ENCODE assay signal across 12 mouse cellular contexts in genomic region chr7:101999461-102000151, GRCm38 (mm10). TPM values are rescaled to one million over a fixed set of nuclear protein-coding genes. Genes with fewer than 3 reads are reported as not detected.
DNase-seq lines count a peak whose midpoint lies in the region; ATAC-seq and TF ChIP-seq lines count a peak whose summit lies in the region.
"Had no signal": no experiment of that assay in that cellular context is flagged by ENCODE, and none has a peak within 500 bp of the region (broad histone marks: within the 10 kb centered on the region; RNA-seq: fewer than 3 reads in every experiment).

No protein-coding gene starts in this region.

- H3K36me3 ChIP-seq in hindbrain, embryonic 16.5 days (ENCODE audit: control insufficient read depth, insufficient read depth, low read length): peaks cover 68% of the 10 kb centered on the region
- H3K36me3 ChIP-seq in hindbrain, embryonic 12.5 days: peaks cover 97% of the 10 kb centered on the region
- peaks cover 98% of the 10 kb centered on the region for H3K36me3 ChIP-seq in neural tube, embryonic 13.5 days

- no peak for TF ChIP-seq POLR2A in olfactory bulb, adult 2 months (IDR thresholded peaks at IDR 0.05; ENCODE audit: insufficient read depth, low read depth, low read length)

- WGBS in hindbrain, embryonic 16.5 days: 82% methylated on average over 15 of the region's 15 CpGs
- WGBS in hindbrain, embryonic 12.5 days: 94% methylated on average over 15 of the region's 15 CpGs
- 80% methylated on average over 15 of the region's 15 CpGs for WGBS in neural tube, embryonic 13.5 days
- WGBS in olfactory bulb, adult 2 months: 80% methylated on average over 15 of the region's 15 CpGs

- H3K27ac ChIP-seq in hindbrain, embryonic 16.5 days (ENCODE audit: low read depth, low read length): peak overlapping the region; percentile 30; the same call in 1 of the 2 replicates
- no peak overlapping the region for H3K27ac ChIP-seq in hindbrain, embryonic 12.5 days
- H3K27ac ChIP-seq in neural tube, embryonic 13.5 days (replicated peaks): 0 out of 2 replicates have a peak overlapping the region, but pooled peaks have one; percentile 33
- H3K27ac ChIP-seq in olfactory bulb, adult 2 months (ENCODE audit: insufficient read depth, low read depth, low read length): peak overlapping the region; percentile 17; the same call in 1 of the 2 replicates

- H3K4me3 ChIP-seq in hindbrain, embryonic 16.5 days (ENCODE audit: low read length): no peak overlapping the region
- H3K4me3 ChIP-seq in hindbrain, embryonic 12.5 days: no peak overlapping the region
- H3K4me3 ChIP-seq in neural tube, embryonic 13.5 days: no peak overlapping the region
- H3K4me3 ChIP-seq in olfactory bulb, adult 2 months (ENCODE audit: insufficient read depth, low read depth, low read length): no peak overlapping the region
- H3K4me3 ChIP-seq: megakaryocyte, embryonic 14.5 days had no signal

- TF ChIP-seq CTCF in olfactory bulb, adult 2 months (IDR thresholded peaks at IDR 0.05; ENCODE audit: insufficient read depth, low read depth, low read length): no peak

- H3K27me3 ChIP-seq in hindbrain, embryonic 16.5 days (replicated peaks; ENCODE audit: control insufficient read depth, insufficient read depth, low read length): no peaks in the 10 kb centered on the region
- no peaks in the 10 kb centered on the region for H3K27me3 ChIP-seq in hindbrain, embryonic 12.5 days
- H3K27me3 ChIP-seq in neural tube, embryonic 13.5 days: no peaks in the 10 kb centered on the region
- H3K27me3 ChIP-seq: CH12.LX; megakaryocyte, embryonic 14.5 days had no signal

- ATAC-seq in hindbrain, embryonic 16.5 days: peak; percentile 40
- ATAC-seq in hindbrain, embryonic 12.5 days (ENCODE audit: low FRiP score): no peak
- ATAC-seq in neural tube, embryonic 13.5 days (ENCODE audit: low read depth): no peak

- no peak overlapping the region for H3K4me2 ChIP-seq in hindbrain, embryonic 16.5 days (ENCODE audit: low read length)
- H3K4me2 ChIP-seq in hindbrain, embryonic 12.5 days (replicated peaks): no peak overlapping the region
- H3K4me2 ChIP-seq in neural tube, embryonic 13.5 days: no peak overlapping the region

- H3K9ac ChIP-seq in hindbrain, embryonic 16.5 days (ENCODE audit: low read depth, low read length): no peak overlapping the region
- H3K9ac ChIP-seq in hindbrain, embryonic 12.5 days: no peak overlapping the region
- no peak overlapping the region for H3K9ac ChIP-seq in neural tube, embryonic 13.5 days

- no peak for DNase-seq in neural tube, embryonic 10.5 days (ENCODE audit: extremely low spot score, low spot score)
- peak; percentile 63 to 66 for DNase-seq in cerebellum, postnatal 36 days
- DNase-seq in heart, adult 11 months: no peak
- DNase-seq in ovary, postnatal 36 days (ENCODE audit: low spot score): no peak
- DNase-seq: gastrocnemius, postnatal 36 days; heart, postnatal 14 days had no signal

- H3K9me3 ChIP-seq in hindbrain, embryonic 16.5 days (ENCODE audit: control insufficient read depth, low read length): no peaks in the 10 kb centered on the region
- no peaks in the 10 kb centered on the region for H3K9me3 ChIP-seq in hindbrain, embryonic 12.5 days (replicated peaks)
- no peaks in the 10 kb centered on the region for H3K9me3 ChIP-seq in neural tube, embryonic 13.5 days
- H3K9me3 ChIP-seq: megakaryocyte, embryonic 14.5 days had no signal

- peaks cover 7% of the 10 kb centered on the region for H3K4me1 ChIP-seq in hindbrain, embryonic 16.5 days (ENCODE audit: control insufficient read depth, insufficient read depth, low read depth, low read length)
- no peaks in the 10 kb centered on the region for H3K4me1 ChIP-seq in hindbrain, embryonic 12.5 days
- H3K4me1 ChIP-seq in neural tube, embryonic 13.5 days (replicated peaks): no peaks in the 10 kb centered on the region; the same call in 1 of the 2 replicates
- peaks cover 34% of the 10 kb centered on the region for H3K4me1 ChIP-seq in olfactory bulb, adult 2 months (ENCODE audit: control insufficient read depth, insufficient read depth, low read length)

RNA-seq across cellular contexts. Expression of gene Il18bp, which starts 18.9 kb away (rescaled TPM):
- polyA plus RNA-seq in hindbrain, embryonic 16.5 days (2015; fragmentation: Nextera tagmentation; extraction: Ambion mirVana): 4.1 and 4.7 TPM in 2 replicates
- 3.9 and 5.4 TPM in 2 replicates for polyA plus RNA-seq in hindbrain, embryonic 12.5 days (2016; fragmentation: Nextera tagmentation; extraction: Ambion mirVana)
- polyA plus RNA-seq in neural tube, embryonic 13.5 days (2015; fragmentation: Nextera tagmentation; extraction: Ambion mirVana): 3.7 and 4.6 TPM in 2 replicates
- not detected in 2 replicates for polyA plus RNA-seq in olfactory bulb, adult 2 months (2012; ENCODE audit: insufficient read depth, insufficient read length, low replicate concordance, missing spikeins)

Comparison
In these comparisons a context has a peak if more than half of its experiments do, and no peak if none do; other contexts are left out.
1. DNase-seq: peak in cerebellum, postnatal 36 days (2 of 2); none in neural tube, embryonic 10.5 days (single experiment), heart, adult 11 months (single experiment) and ovary, postnatal 36 days (single experiment).